ENCODE assay signal across 8 mouse cellular contexts in the genomic region with DNA sequence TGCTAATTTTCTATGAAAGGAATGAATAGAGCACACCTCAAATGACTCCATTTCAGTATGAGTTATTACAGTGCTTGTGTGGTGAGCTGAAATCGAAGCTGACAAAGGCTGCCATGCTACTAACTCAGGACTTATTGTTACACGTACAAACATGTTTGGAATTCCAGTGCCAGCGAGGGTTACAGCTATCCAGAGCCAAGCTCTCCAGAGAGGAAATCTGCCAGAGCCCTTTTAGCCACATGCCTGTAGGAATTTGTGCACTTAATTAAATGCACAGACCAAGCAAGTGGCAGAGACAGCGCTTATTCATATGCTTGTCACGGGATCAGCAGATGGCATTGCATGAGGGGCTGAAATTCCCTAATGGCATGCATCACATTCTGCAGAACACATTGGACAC.
DNase-seq lines count a peak whose midpoint lies in the region; ATAC-seq and TF ChIP-seq lines count a peak whose summit lies in the region.

No protein-coding gene starts in this region.

- H3K4me2 ChIP-seq in stomach, embryonic 16.5 days (ENCODE audit: low read depth, low read length): no peak overlapping the region
- no peak overlapping the region for H3K4me2 ChIP-seq in stomach, postnatal 0 days (replicated peaks; ENCODE audit: low read depth)
- no peak overlapping the region for H3K4me2 ChIP-seq in intestine, embryonic 15.5 days (replicated peaks)

- 41% methylated on average over 5 of the region's 5 CpGs for WGBS in stomach, embryonic 16.5 days
- 44% methylated on average over 5 of the region's 5 CpGs for WGBS in stomach, postnatal 0 days
- 38% methylated on average over 5 of the region's 5 CpGs for WGBS in intestine, embryonic 15.5 days

- DNase-seq in stomach, postnatal 0 days (ENCODE audit: low spot score): no peak
- peak; percentile 7 for DNase-seq in heart, adult 8-10 months (ENCODE audit: low spot score)
- DNase-seq in layer of hippocampus, postnatal 36 days: peak; percentile 15 to 18
- DNase-seq in gastrocnemius, adult 8-10 months (ENCODE audit: low spot score in 2 of 2): no peak
- no peak for DNase-seq in ovary, postnatal 14 days (ENCODE audit: low spot score)
- DNase-seq in cerebellum, postnatal 36 days: no peak

- TF ChIP-seq EP300 in stomach, postnatal 0 days (optimal IDR thresholded peaks at IDR 0.05): no peak

- H3K9me3 ChIP-seq in stomach, embryonic 16.5 days (replicated peaks; ENCODE audit: control insufficient read depth, low read length): no peaks in the 10 kb centered on the region
- no peaks in the 10 kb centered on the region for H3K9me3 ChIP-seq in stomach, postnatal 0 days (ENCODE audit: control insufficient read depth, low read length)
- no peaks in the 10 kb centered on the region for H3K9me3 ChIP-seq in intestine, embryonic 15.5 days

- ATAC-seq in stomach, embryonic 16.5 days (ENCODE audit: insufficient read depth, low FRiP score): no peak
- no peak for ATAC-seq in stomach, postnatal 0 days (ENCODE audit: low FRiP score, low TSS enrichment)
- ATAC-seq in intestine, embryonic 15.5 days: no peak

- H3K4me1 ChIP-seq in stomach, embryonic 16.5 days (ENCODE audit: control insufficient read depth, insufficient read depth, low read length): no peaks in the 10 kb centered on the region
- no peaks in the 10 kb centered on the region for H3K4me1 ChIP-seq in stomach, postnatal 0 days (replicated peaks; ENCODE audit: control insufficient read depth, insufficient read depth)
- H3K4me1 ChIP-seq in intestine, embryonic 15.5 days (replicated peaks): no peaks in the 10 kb centered on the region

- H3K9ac ChIP-seq in stomach, embryonic 16.5 days (ENCODE audit: low read length): no peak overlapping the region
- H3K9ac ChIP-seq in stomach, postnatal 0 days (ENCODE audit: low read length): no peak overlapping the region
- H3K9ac ChIP-seq in intestine, embryonic 15.5 days: no peak overlapping the region

- H3K4me3 ChIP-seq in stomach, embryonic 16.5 days (replicated peaks; ENCODE audit: low read length): no peak overlapping the region
- no peak overlapping the region for H3K4me3 ChIP-seq in stomach, postnatal 0 days (ENCODE audit: low read depth, low read length)
- H3K4me3 ChIP-seq in intestine, embryonic 15.5 days (replicated peaks): no peak overlapping the region

- H3K36me3 ChIP-seq in stomach, embryonic 16.5 days (ENCODE audit: control insufficient read depth, insufficient read depth, low read length): no peaks in the 10 kb centered on the region
- no peaks in the 10 kb centered on the region for H3K36me3 ChIP-seq in stomach, postnatal 0 days (ENCODE audit: control insufficient read depth, insufficient read depth, low read length)
- H3K36me3 ChIP-seq in intestine, embryonic 15.5 days: no peaks in the 10 kb centered on the region

- TF ChIP-seq CTCF in stomach, postnatal 0 days (IDR thresholded peaks at IDR 0.05; ENCODE audit: low read depth): no peak

- no peaks in the 10 kb centered on the region for H3K27me3 ChIP-seq in stomach, embryonic 16.5 days (ENCODE audit: control insufficient read depth, insufficient read depth, low read length)
- no peaks in the 10 kb centered on the region for H3K27me3 ChIP-seq in stomach, postnatal 0 days (ENCODE audit: control insufficient read depth, insufficient read depth, low read length)
- no peaks in the 10 kb centered on the region for H3K27me3 ChIP-seq in intestine, embryonic 15.5 days (replicated peaks)

- H3K27ac ChIP-seq in stomach, embryonic 16.5 days (ENCODE audit: low read length): 0 out of 2 replicates have a peak overlapping the region, but pooled peaks have one; percentile 6
- H3K27ac ChIP-seq in stomach, postnatal 0 days (replicated peaks): no peak overlapping the region
- no peak overlapping the region for H3K27ac ChIP-seq in intestine, embryonic 15.5 days

Comparison
In these comparisons a context has a peak if more than half of its experiments do, and no peak if none do; other contexts are left out.
1. DNase-seq: peak in heart, adult 8-10 months (single experiment) and layer of hippocampus, postnatal 36 days (2 of 2); none in stomach, postnatal 0 days (single experiment), gastrocnemius, adult 8-10 months (0 of 2), ovary, postnatal 14 days (single experiment) and cerebellum, postnatal 36 days (0 of 2).